Mouse (Mus musculus): ENCODE data around the gene Zfp287.
A peak's percentile ranks its signal among the peaks of the same experiment; 100 is the strongest.
"Not testable (repeated sequence)": the region's sequence is repeated elsewhere in the genome, so short reads cannot be mapped to it uniquely, and the experiment has no call there.

Gene Zfp287

GRCm38 (mm10) chr11:62731311-62732021 lies at the start of gene Zfp287:
Gene Zfp287 (minus strand): TSS chr11:62731905.
- peak; percentile 75 for DNase-seq (ENCODE audit: low spot score)

- DNase-seq (ENCODE audit: low spot score) = no peak
Observed at GRCm38 (mm10) chr11:62776510-62776909, 44.8 kb upstream of the Zfp287 start.

- DNase-seq (ENCODE audit: low spot score) = no peak
Observed at GRCm38 (mm10) chr11:62760755-62761457, 29.2 kb upstream of the Zfp287 start.

GRCm38 (mm10) chr11:62758491-62758890 lies 26.8 kb upstream of the Zfp287 start:
- DNase-seq (ENCODE audit: low spot score) = no peak

- no peak for DNase-seq (ENCODE audit: low spot score)
Observed at GRCm38 (mm10) chr11:62757906-62758305, 26.2 kb upstream of the Zfp287 start.

- no peak for DNase-seq (ENCODE audit: low spot score)
Observed at GRCm38 (mm10) chr11:62757143-62757507, 25.4 kb upstream of the Zfp287 start.

- DNase-seq (ENCODE audit: low spot score) = peak; percentile 94
Observed at GRCm38 (mm10) chr11:62756456-62757142, 24.9 kb upstream of the Zfp287 start.

GRCm38 (mm10) chr11:62752780-62753179 lies 21.1 kb upstream of the Zfp287 start, which contains the start of gene Gm10428:
Gene Gm10428 (plus strand): TSS chr11:62753100.
- no peak for DNase-seq (ENCODE audit: low spot score)

GRCm38 (mm10) chr11:62752191-62752590 lies 20.5 kb upstream of the Zfp287 start:
- no peak for DNase-seq (ENCODE audit: low spot score)

GRCm38 (mm10) chr11:62749445-62749844 lies 17.7 kb upstream of the Zfp287 start:
- not testable (repeated sequence) for DNase-seq (ENCODE audit: low spot score)

- no peak for DNase-seq (ENCODE audit: low spot score)
Observed at GRCm38 (mm10) chr11:62748062-62748461, 16.4 kb upstream of the Zfp287 start.

- DNase-seq (ENCODE audit: low spot score) = no peak
Observed at GRCm38 (mm10) chr11:62747227-62747626, 15.5 kb upstream of the Zfp287 start.

- DNase-seq (ENCODE audit: low spot score) = peak; percentile 53
Observed at GRCm38 (mm10) chr11:62746001-62746533, 14.4 kb upstream of the Zfp287 start.

- DNase-seq (ENCODE audit: low spot score) = peak; percentile 70
Observed at GRCm38 (mm10) chr11:62744103-62744502, 12.4 kb upstream of the Zfp287 start.

GRCm38 (mm10) chr11:62742261-62742957 lies 10.7 kb upstream of the Zfp287 start:
- DNase-seq (ENCODE audit: low spot score) = no peak

- DNase-seq (ENCODE audit: low spot score) = no peak
Observed at GRCm38 (mm10) chr11:62741186-62741585, 9.5 kb upstream of the Zfp287 start.

- no peak for DNase-seq (ENCODE audit: low spot score)
Observed at GRCm38 (mm10) chr11:62732665-62733064, 960 bp upstream of the Zfp287 start.

- DNase-seq (ENCODE audit: low spot score) = no peak
Observed at GRCm38 (mm10) chr11:62732022-62732387, 300 bp upstream of the Zfp287 start.

- no peak for DNase-seq (ENCODE audit: low spot score)
Observed at GRCm38 (mm10) chr11:62728276-62728675, 3.4 kb downstream of the Zfp287 start.

- no peak for DNase-seq (ENCODE audit: low spot score)
Observed at GRCm38 (mm10) chr11:62710657-62711056, 21.0 kb downstream of the Zfp287 start.

- no peak for DNase-seq (ENCODE audit: low spot score)
Observed at GRCm38 (mm10) chr11:62708252-62708651, 23.5 kb downstream of the Zfp287 start.

GRCm38 (mm10) chr11:62706141-62706540 lies 25.6 kb downstream of the Zfp287 start:
- DNase-seq (ENCODE audit: low spot score) = no peak
